Mouse (Mus musculus): ENCODE results near the gene Gpc3. TPM values are rescaled to one million over a fixed set of nuclear protein-coding genes. Genes with fewer than 3 reads are reported as not detected.

Gene Gpc3
- polyA plus RNA-seq, 1 experiment: not detected

- TF ChIP-seq FOSL1 (IDR thresholded peaks at IDR 0.05; ENCODE audit: insufficient read depth, low read length, poor library complexity, severe bottlenecking): no peak
- H3K27me3 ChIP-seq (ENCODE audit: control insufficient read depth, insufficient read depth, insufficient read length): no peaks in the 10 kb centered on the region
Measured at GRCm38 (mm10) chrX:52320653-52321052, 293.1 kb downstream of the Gpc3 start.

GRCm38 (mm10) chrX:52310976-52311375 is 302.8 kb downstream of the Gpc3 start:
- no peaks in the 10 kb centered on the region for H3K36me3 ChIP-seq (ENCODE audit: control insufficient read depth, insufficient read depth)
- H3K79me2 ChIP-seq (ENCODE audit: control insufficient read depth, insufficient read depth): no peaks in the 10 kb centered on the region
- H3K27me3 ChIP-seq (ENCODE audit: control insufficient read depth, insufficient read depth, insufficient read length): no peaks in the 10 kb centered on the region
- no peak overlapping the region for H3K4me3 ChIP-seq (ENCODE audit: insufficient read depth, poor library complexity, severe bottlenecking)
- H3K79me3 ChIP-seq (ENCODE audit: low read depth): no peaks in the 10 kb centered on the region
- TF ChIP-seq USF1 (IDR thresholded peaks at IDR 0.05; ENCODE audit: low read depth) (no peak), FOSL1 (IDR thresholded peaks at IDR 0.05; ENCODE audit: insufficient read depth, low read length, poor library complexity, severe bottlenecking) (no peak), MYOG (IDR thresholded peaks at IDR 0.05; ENCODE audit: control insufficient read depth, extremely low read depth, insufficient read length) (no peak), CEBPB (IDR thresholded peaks at IDR 0.05; ENCODE audit: low read depth) (no peak), MYOD1 (IDR thresholded peaks at IDR 0.05; ENCODE audit: control insufficient read depth, insufficient read length, low read depth) (no peak), CTCF (IDR thresholded peaks at IDR 0.05; ENCODE audit: control insufficient read depth, insufficient read depth, insufficient read length) (no peak), MAX (IDR thresholded peaks at IDR 0.05) (no peak)
- H3ac ChIP-seq (ENCODE audit: control insufficient read depth, insufficient read length, low read depth): no peak overlapping the region

More at GRCm38 (mm10) chrX:52320653-52321052, 293.1 kb downstream of the Gpc3 start:
- H3K79me2 ChIP-seq (ENCODE audit: control insufficient read depth, insufficient read depth): no peaks in the 10 kb centered on the region
- H3K36me3 ChIP-seq (ENCODE audit: control insufficient read depth, insufficient read depth): no peaks in the 10 kb centered on the region
- no peak overlapping the region for H3K4me3 ChIP-seq (ENCODE audit: insufficient read depth, poor library complexity, severe bottlenecking)
- H3ac ChIP-seq (ENCODE audit: control insufficient read depth, insufficient read length, low read depth): no peak overlapping the region
- H3K79me3 ChIP-seq (ENCODE audit: low read depth): no peaks in the 10 kb centered on the region

GRCm38 (mm10) chrX:52305226-52305625 is 308.5 kb downstream of the Gpc3 start:
- H3K79me2 ChIP-seq (ENCODE audit: control insufficient read depth, insufficient read depth): no peaks in the 10 kb centered on the region
- no peak overlapping the region for H3K4me3 ChIP-seq (ENCODE audit: insufficient read depth, poor library complexity, severe bottlenecking)
- H3K27me3 ChIP-seq (ENCODE audit: control insufficient read depth, insufficient read depth, insufficient read length): no peaks in the 10 kb centered on the region
- no peaks in the 10 kb centered on the region for H3K79me3 ChIP-seq (ENCODE audit: low read depth)
- no peaks in the 10 kb centered on the region for H3K36me3 ChIP-seq (ENCODE audit: control insufficient read depth, insufficient read depth)
- TF ChIP-seq CEBPB (IDR thresholded peaks at IDR 0.05; ENCODE audit: low read depth) (no peak), MYOD1 (IDR thresholded peaks at IDR 0.05; ENCODE audit: control insufficient read depth, insufficient read length, low read depth) (no peak), USF1 (IDR thresholded peaks at IDR 0.05; ENCODE audit: low read depth) (no peak), MAX (IDR thresholded peaks at IDR 0.05) (no peak), FOSL1 (IDR thresholded peaks at IDR 0.05; ENCODE audit: insufficient read depth, low read length, poor library complexity, severe bottlenecking) (no peak), CTCF (IDR thresholded peaks at IDR 0.05; ENCODE audit: control insufficient read depth, insufficient read depth, insufficient read length) (no peak), MYOG (IDR thresholded peaks at IDR 0.05; ENCODE audit: control insufficient read depth, extremely low read depth, insufficient read length) (no peak)
- no peak overlapping the region for H3ac ChIP-seq (ENCODE audit: control insufficient read depth, insufficient read length, low read depth)

GRCm38 (mm10) chrX:52288792-52289191 is 325.0 kb downstream of the Gpc3 start:
- H3K36me3 ChIP-seq (ENCODE audit: control insufficient read depth, insufficient read depth): no peaks in the 10 kb centered on the region
- no peak overlapping the region for H3ac ChIP-seq (ENCODE audit: control insufficient read depth, insufficient read length, low read depth)
- TF ChIP-seq MYOD1 (IDR thresholded peaks at IDR 0.05; ENCODE audit: control insufficient read depth, insufficient read length, low read depth) (no peak), MAX (IDR thresholded peaks at IDR 0.05) (no peak), FOSL1 (IDR thresholded peaks at IDR 0.05; ENCODE audit: insufficient read depth, low read length, poor library complexity, severe bottlenecking) (no peak), USF1 (IDR thresholded peaks at IDR 0.05; ENCODE audit: low read depth) (no peak), CTCF (IDR thresholded peaks at IDR 0.05; ENCODE audit: control insufficient read depth, insufficient read depth, insufficient read length) (no peak), CEBPB (IDR thresholded peaks at IDR 0.05; ENCODE audit: low read depth) (no peak), MYOG (IDR thresholded peaks at IDR 0.05; ENCODE audit: control insufficient read depth, extremely low read depth, insufficient read length) (no peak)
- no peaks in the 10 kb centered on the region for H3K79me3 ChIP-seq (ENCODE audit: low read depth)
- no peaks in the 10 kb centered on the region for H3K79me2 ChIP-seq (ENCODE audit: control insufficient read depth, insufficient read depth)
- H3K27me3 ChIP-seq (ENCODE audit: control insufficient read depth, insufficient read depth, insufficient read length): no peaks in the 10 kb centered on the region
- no peak overlapping the region for H3K4me3 ChIP-seq (ENCODE audit: insufficient read depth, poor library complexity, severe bottlenecking)

- Histone ChIP-seq H3ac (ENCODE audit: control insufficient read depth, insufficient read length, low read depth) (no peak overlapping the region), H3K79me2 (ENCODE audit: control insufficient read depth, insufficient read depth) (no peaks in the 10 kb centered on the region), H3K4me3 (ENCODE audit: insufficient read depth, poor library complexity, severe bottlenecking) (no peak overlapping the region), H3K36me3 (ENCODE audit: control insufficient read depth, insufficient read depth) (no peaks in the 10 kb centered on the region), H3K79me3 (ENCODE audit: low read depth) (no peaks in the 10 kb centered on the region), H3K27me3 (ENCODE audit: control insufficient read depth, insufficient read depth, insufficient read length) (no peaks in the 10 kb centered on the region)
- TF ChIP-seq MYOD1 (IDR thresholded peaks at IDR 0.05; ENCODE audit: control insufficient read depth, insufficient read length, low read depth): no peak
- TF ChIP-seq MAX (IDR thresholded peaks at IDR 0.05): no peak
- no peak for TF ChIP-seq CEBPB (IDR thresholded peaks at IDR 0.05; ENCODE audit: low read depth)
- TF ChIP-seq USF1 (IDR thresholded peaks at IDR 0.05; ENCODE audit: low read depth): no peak
- TF ChIP-seq MYOG (IDR thresholded peaks at IDR 0.05; ENCODE audit: control insufficient read depth, extremely low read depth, insufficient read length): no peak
- TF ChIP-seq CTCF (IDR thresholded peaks at IDR 0.05; ENCODE audit: control insufficient read depth, insufficient read depth, insufficient read length): no peak
- no peak for TF ChIP-seq FOSL1 (IDR thresholded peaks at IDR 0.05; ENCODE audit: insufficient read depth, low read length, poor library complexity, severe bottlenecking)
Measured at GRCm38 (mm10) chrX:52287944-52288343, 325.8 kb downstream of the Gpc3 start.

GRCm38 (mm10) chrX:52282070-52282469 is 331.7 kb downstream of the Gpc3 start:
- H3ac ChIP-seq (ENCODE audit: control insufficient read depth, insufficient read length, low read depth): no peak overlapping the region
- no peaks in the 10 kb centered on the region for H3K79me2 ChIP-seq (ENCODE audit: control insufficient read depth, insufficient read depth)
- no peak overlapping the region for H3K4me3 ChIP-seq (ENCODE audit: insufficient read depth, poor library complexity, severe bottlenecking)
- TF ChIP-seq CTCF (IDR thresholded peaks at IDR 0.05; ENCODE audit: control insufficient read depth, insufficient read depth, insufficient read length) (no peak), MYOG (IDR thresholded peaks at IDR 0.05; ENCODE audit: control insufficient read depth, extremely low read depth, insufficient read length) (no peak), USF1 (IDR thresholded peaks at IDR 0.05; ENCODE audit: low read depth) (no peak), CEBPB (IDR thresholded peaks at IDR 0.05; ENCODE audit: low read depth) (no peak), MYOD1 (IDR thresholded peaks at IDR 0.05; ENCODE audit: control insufficient read depth, insufficient read length, low read depth) (no peak), FOSL1 (IDR thresholded peaks at IDR 0.05; ENCODE audit: insufficient read depth, low read length, poor library complexity, severe bottlenecking) (no peak), MAX (IDR thresholded peaks at IDR 0.05) (no peak)
- H3K79me3 ChIP-seq (ENCODE audit: low read depth): no peaks in the 10 kb centered on the region
- H3K36me3 ChIP-seq (ENCODE audit: control insufficient read depth, insufficient read depth): no peaks in the 10 kb centered on the region
- H3K27me3 ChIP-seq (ENCODE audit: control insufficient read depth, insufficient read depth, insufficient read length): no peaks in the 10 kb centered on the region

Data from C2C12 (cell line).